Mouse (Mus musculus): ENCODE measurements around the gene Tbc1d9b. TPM values are rescaled to one million over a fixed set of nuclear protein-coding genes. Genes with fewer than 3 reads are reported as not detected.

The Tbc1d9b gene
- polyA plus RNA-seq, 1 experiment from 2014 or later = 29.4 TPM

DNA sequence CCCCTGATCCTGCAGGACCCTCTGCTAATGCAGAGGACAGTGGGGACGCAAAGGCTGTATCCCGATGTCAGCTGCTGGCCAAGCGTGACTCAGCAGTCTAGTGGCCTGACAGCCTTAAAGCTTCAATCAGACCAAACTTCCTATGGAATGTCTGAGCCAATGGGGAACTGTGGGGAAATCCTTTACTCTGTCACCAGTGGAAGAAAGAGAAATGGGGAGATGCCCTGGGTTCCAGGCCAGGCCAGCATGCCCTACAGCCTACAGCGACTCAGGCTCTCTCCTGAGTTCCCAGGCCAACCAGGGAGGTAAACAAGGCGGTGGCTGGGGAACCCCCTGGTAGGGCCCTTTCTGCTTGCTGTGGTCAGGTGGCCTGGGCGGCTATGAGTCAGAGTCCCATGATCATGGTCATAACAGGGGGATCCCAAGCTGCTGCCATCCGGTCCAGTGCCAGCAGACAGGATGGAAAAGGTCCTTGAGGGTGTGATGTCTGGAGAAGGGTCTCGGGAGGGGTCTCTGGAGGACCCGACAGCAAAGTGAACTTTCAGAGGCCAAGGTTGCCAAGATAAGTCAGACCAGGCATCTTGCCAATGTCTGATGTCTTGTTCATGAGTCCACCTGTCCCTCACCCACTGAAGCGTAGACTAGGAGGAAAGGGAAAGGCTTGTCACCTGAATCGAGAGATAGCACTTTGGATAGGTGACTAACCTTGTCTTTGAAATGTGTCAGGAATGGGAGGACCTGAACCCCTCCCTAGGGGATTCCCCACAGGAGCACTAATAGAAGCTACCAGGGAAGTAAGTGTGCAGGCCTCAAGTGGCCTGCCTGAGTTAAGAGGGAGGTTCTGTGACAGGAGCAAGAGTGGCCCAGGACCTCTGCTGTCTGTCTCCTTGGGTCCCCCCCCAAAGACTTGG is 81.9 kb downstream of the Tbc1d9b start:
- Histone ChIP-seq H3K36me3 (ENCODE audit: control insufficient read depth, insufficient read depth, low read length) (no peaks in the 10 kb centered on the region), H3K4me3 (ENCODE audit: low read depth, low read length) (no peak overlapping the region), H3K9me3 (ENCODE audit: control insufficient read depth, low read length) (no peaks in the 10 kb centered on the region), H3K4me1 (ENCODE audit: control insufficient read depth, insufficient read depth, low read length) (peaks cover 15% of the 10 kb centered on the region), H3K4me2 (ENCODE audit: low read depth, severe bottlenecking) (no peak overlapping the region), H3K27me3 (ENCODE audit: control insufficient read depth, insufficient read depth, low read length) (no peaks in the 10 kb centered on the region), H3K27ac (replicated peaks; ENCODE audit: low read depth, low read length) (no peak overlapping the region), H3K9ac (ENCODE audit: low read length) (no peak overlapping the region)
- WGBS = 66% methylated on average over 11 of the region's 11 CpGs
- no peak for ATAC-seq (ENCODE audit: insufficient number of reproducible peaks, low FRiP score, low TSS enrichment, low read depth)
- no peak for DNase-seq (ENCODE audit: low spot score)

DNA sequence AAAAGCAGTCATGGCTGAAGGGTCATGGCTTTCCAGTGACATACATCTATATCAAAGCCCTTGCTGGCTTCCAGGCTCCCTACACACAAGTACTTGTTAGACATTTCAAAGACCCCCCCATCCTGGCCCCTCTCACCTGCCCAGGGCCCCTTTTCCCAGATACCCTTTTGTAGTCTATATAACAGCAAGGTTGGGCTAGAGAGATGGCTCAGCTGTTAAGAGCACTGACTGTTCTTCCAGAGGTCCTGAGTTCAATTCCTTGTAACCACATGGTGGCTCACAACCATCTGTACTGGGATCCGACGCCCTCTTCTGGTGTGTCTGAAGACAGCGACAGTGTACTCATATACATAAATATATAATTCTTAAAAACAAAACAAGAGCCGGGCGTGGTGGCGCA is 83.4 kb downstream of the Tbc1d9b start:
- Histone ChIP-seq H3K27me3 (ENCODE audit: control insufficient read depth, insufficient read depth, low read length) (no peaks in the 10 kb centered on the region), H3K27ac (replicated peaks; ENCODE audit: low read depth, low read length) (no peak overlapping the region), H3K9me3 (ENCODE audit: control insufficient read depth, low read length) (no peaks in the 10 kb centered on the region), H3K9ac (ENCODE audit: low read length) (no peak overlapping the region), H3K36me3 (ENCODE audit: control insufficient read depth, insufficient read depth, low read length) (no peaks in the 10 kb centered on the region), H3K4me1 (ENCODE audit: control insufficient read depth, insufficient read depth, low read length) (peaks cover 15% of the 10 kb centered on the region), H3K4me2 (ENCODE audit: low read depth, severe bottlenecking) (no peak overlapping the region), H3K4me3 (ENCODE audit: low read depth, low read length) (no peak overlapping the region)
- ATAC-seq (ENCODE audit: insufficient number of reproducible peaks, low FRiP score, low TSS enrichment, low read depth) (no peak), DNase-seq (ENCODE audit: low spot score) (no peak)
- WGBS = 88% methylated on average over 6 of the region's 6 CpGs

DNA sequence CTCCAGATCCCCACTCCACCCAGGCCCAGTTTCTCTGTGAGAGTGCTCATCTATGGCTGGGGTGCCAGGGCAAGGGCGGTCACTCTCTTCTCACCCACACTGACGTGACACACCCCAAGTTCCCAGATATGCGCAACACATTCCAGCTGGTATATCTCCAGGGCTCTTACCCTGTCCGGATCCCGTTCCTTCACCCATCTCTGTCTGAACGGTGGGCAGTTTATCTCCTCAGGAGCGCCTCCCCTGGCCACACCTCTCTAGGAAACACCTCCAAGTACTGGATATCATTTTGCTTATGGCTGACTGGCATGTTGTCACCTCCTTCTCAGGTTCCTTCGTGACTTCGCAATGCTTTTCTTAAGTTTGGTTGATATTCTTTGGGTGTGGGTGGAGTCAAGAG is 84.4 kb downstream of the Tbc1d9b start:
- Histone ChIP-seq H3K4me3 (ENCODE audit: low read depth, low read length) (no peak overlapping the region), H3K9ac (ENCODE audit: low read length) (no peak overlapping the region), H3K36me3 (ENCODE audit: control insufficient read depth, insufficient read depth, low read length) (no peaks in the 10 kb centered on the region), H3K9me3 (ENCODE audit: control insufficient read depth, low read length) (no peaks in the 10 kb centered on the region), H3K4me2 (ENCODE audit: low read depth, severe bottlenecking) (no peak overlapping the region), H3K27ac (replicated peaks; ENCODE audit: low read depth, low read length) (no peak overlapping the region), H3K4me1 (ENCODE audit: control insufficient read depth, insufficient read depth, low read length) (peaks cover 15% of the 10 kb centered on the region), H3K27me3 (ENCODE audit: control insufficient read depth, insufficient read depth, low read length) (no peaks in the 10 kb centered on the region)
- no peak for ATAC-seq (ENCODE audit: insufficient number of reproducible peaks, low FRiP score, low TSS enrichment, low read depth)
- 17% methylated on average over 9 of the region's 9 CpGs for WGBS
- DNase-seq (ENCODE audit: low spot score) = no peak

DNA sequence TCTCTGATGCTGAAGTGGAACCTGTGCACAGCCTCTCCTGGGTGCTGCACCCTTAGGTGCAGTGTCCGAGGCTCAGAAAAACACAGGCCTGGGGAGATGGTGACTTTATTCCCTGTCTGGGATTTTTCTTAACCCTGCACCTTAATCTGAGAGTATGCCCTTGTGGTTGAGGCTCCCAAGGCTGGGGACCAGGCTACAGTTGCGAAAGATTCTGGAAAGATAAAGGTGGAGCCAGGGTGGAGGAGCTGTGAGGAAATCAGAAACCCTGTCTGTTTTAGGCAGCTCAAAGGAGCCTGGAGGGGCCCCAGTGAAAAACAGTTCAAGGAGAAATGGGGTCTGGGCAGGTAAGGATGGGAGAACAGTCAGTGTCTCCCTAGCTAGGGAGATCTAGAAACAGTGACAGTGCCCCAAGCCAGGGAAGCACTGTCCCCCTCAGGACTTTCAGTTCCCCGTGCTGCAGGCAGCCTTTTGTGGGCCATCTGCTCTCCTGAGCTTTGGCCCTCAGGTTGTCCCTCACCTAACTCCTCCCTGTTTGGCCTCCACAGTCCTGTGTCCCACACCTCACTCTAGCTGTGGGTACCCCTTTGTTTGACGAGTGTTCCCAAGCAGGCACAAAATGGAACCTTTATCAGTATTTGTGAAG is 85.6 kb downstream of the Tbc1d9b start:
- ATAC-seq (ENCODE audit: insufficient number of reproducible peaks, low FRiP score, low TSS enrichment, low read depth) (no peak), DNase-seq (ENCODE audit: low spot score) (no peak)
- WGBS = 68% methylated on average over 4 of the region's 4 CpGs

DNA sequence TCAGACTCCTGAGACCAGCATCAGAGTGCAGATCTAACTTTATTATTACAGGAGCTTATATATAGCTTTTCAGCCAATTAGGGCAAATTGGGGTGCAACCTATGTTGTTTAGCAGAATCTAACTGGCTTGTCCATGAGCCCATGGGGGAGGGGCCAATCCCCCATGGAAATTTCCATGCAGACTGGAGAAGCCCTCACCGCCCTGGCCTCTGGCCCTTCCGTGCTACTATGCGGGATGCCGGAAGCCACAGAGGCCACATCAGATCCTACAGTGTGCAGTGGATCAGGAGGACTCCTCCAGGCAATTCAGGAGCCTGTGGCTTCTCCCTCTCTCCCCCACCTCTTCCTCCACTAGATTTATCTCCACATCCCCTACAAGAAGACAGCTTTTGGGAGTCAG is 86.6 kb downstream of the Tbc1d9b start:
- ATAC-seq (ENCODE audit: insufficient number of reproducible peaks, low FRiP score, low TSS enrichment, low read depth) (no peak), DNase-seq (ENCODE audit: low spot score) (no peak)
- no peak overlapping the region for H3K9ac ChIP-seq (ENCODE audit: low read length)
- no peaks in the 10 kb centered on the region for H3K27me3 ChIP-seq (ENCODE audit: control insufficient read depth, insufficient read depth, low read length)
- H3K4me2 ChIP-seq (ENCODE audit: low read depth, severe bottlenecking) = no peak overlapping the region
- H3K4me1 ChIP-seq (ENCODE audit: control insufficient read depth, insufficient read depth, low read length) = peaks cover 15% of the 10 kb centered on the region
- no peaks in the 10 kb centered on the region for H3K9me3 ChIP-seq (ENCODE audit: control insufficient read depth, low read length)
- H3K27ac ChIP-seq (replicated peaks; ENCODE audit: low read depth, low read length) = no peak overlapping the region
- no peak overlapping the region for H3K4me3 ChIP-seq (ENCODE audit: low read depth, low read length)
- H3K36me3 ChIP-seq (ENCODE audit: control insufficient read depth, insufficient read depth, low read length) = no peaks in the 10 kb centered on the region
- 64% methylated on average over 4 of the region's 4 CpGs for WGBS

More for the DNA sequence above, 85.6 kb downstream of the Tbc1d9b start:
- no peak overlapping the region for H3K27ac ChIP-seq (replicated peaks; ENCODE audit: low read depth, low read length)
- H3K36me3 ChIP-seq (ENCODE audit: control insufficient read depth, insufficient read depth, low read length) = no peaks in the 10 kb centered on the region
- no peak overlapping the region for H3K4me3 ChIP-seq (ENCODE audit: low read depth, low read length)
- no peak overlapping the region for H3K9ac ChIP-seq (ENCODE audit: low read length)
- no peaks in the 10 kb centered on the region for H3K27me3 ChIP-seq (ENCODE audit: control insufficient read depth, insufficient read depth, low read length)
- H3K4me1 ChIP-seq (ENCODE audit: control insufficient read depth, insufficient read depth, low read length) = peaks cover 15% of the 10 kb centered on the region
- no peak overlapping the region for H3K4me2 ChIP-seq (ENCODE audit: low read depth, severe bottlenecking)
- no peaks in the 10 kb centered on the region for H3K9me3 ChIP-seq (ENCODE audit: control insufficient read depth, low read length)

DNA sequence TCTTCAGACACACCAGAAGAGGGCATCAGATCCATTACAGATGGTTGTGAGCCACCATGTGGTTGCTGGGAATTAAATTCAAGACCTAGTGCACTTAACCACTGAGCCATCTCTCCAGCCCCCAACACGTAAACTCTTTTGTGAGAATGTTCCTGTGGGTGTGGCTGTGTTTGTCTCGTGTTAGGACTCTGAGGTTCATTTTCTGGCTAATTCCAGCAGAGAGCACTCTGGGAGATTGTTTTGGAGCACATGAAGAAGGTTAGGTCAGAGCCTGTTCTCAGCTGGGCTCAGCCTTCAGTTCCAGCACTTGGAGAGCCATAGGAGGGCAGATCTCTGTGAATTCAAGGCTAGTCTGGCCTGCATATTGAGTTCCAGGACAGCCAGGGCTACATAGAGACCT is 88.6 kb downstream of the Tbc1d9b start:
- Histone ChIP-seq H3K27ac (replicated peaks; ENCODE audit: low read depth, low read length) (no peak overlapping the region), H3K27me3 (ENCODE audit: control insufficient read depth, insufficient read depth, low read length) (no peaks in the 10 kb centered on the region), H3K4me1 (ENCODE audit: control insufficient read depth, insufficient read depth, low read length) (peaks cover 26% of the 10 kb centered on the region), H3K9me3 (ENCODE audit: control insufficient read depth, low read length) (no peaks in the 10 kb centered on the region), H3K4me3 (ENCODE audit: low read depth, low read length) (no peak overlapping the region), H3K36me3 (ENCODE audit: control insufficient read depth, insufficient read depth, low read length) (no peaks in the 10 kb centered on the region), H3K4me2 (ENCODE audit: low read depth, severe bottlenecking) (no peak overlapping the region), H3K9ac (ENCODE audit: low read length) (no peak overlapping the region)
- DNase-seq (ENCODE audit: low spot score) = no peak
- no peak for ATAC-seq (ENCODE audit: insufficient number of reproducible peaks, low FRiP score, low TSS enrichment, low read depth)
- 52% methylated on average over 2 of the region's 2 CpGs for WGBS

Other genes with a start within 250 kb of the Tbc1d9b start
- 0.32 TPM in 1 of 2 replicates, not detected in the other for gene Rasgef1c, start 229.6 kb upstream of the Tbc1d9b start, polyA plus RNA-seq (2014; fragmentation: Nextera tagmentation; extraction: Ambion mirVana)
- gene Rnf130, start 106.0 kb upstream of the Tbc1d9b start, polyA plus RNA-seq (2014; fragmentation: Nextera tagmentation; extraction: Ambion mirVana) = 89.3 and 89.9 TPM in 2 replicates
- gene Mrnip, start 43.0 kb downstream of the Tbc1d9b start, polyA plus RNA-seq (2014; fragmentation: Nextera tagmentation; extraction: Ambion mirVana) = 29.8 and 30.9 TPM in 2 replicates
- gene Sqstm1, start 79.4 kb downstream of the Tbc1d9b start, polyA plus RNA-seq (2014; fragmentation: Nextera tagmentation; extraction: Ambion mirVana) = 133 and 136 TPM in 2 replicates
- 18.4 and 22.1 TPM in 2 replicates for gene Mgat4b, start 79.5 kb downstream of the Tbc1d9b start, polyA plus RNA-seq (2014; fragmentation: Nextera tagmentation; extraction: Ambion mirVana)
- 0.57 TPM in 1 of 2 replicates, not detected in the other for gene Ltc4s, start 107.2 kb downstream of the Tbc1d9b start, polyA plus RNA-seq (2014; fragmentation: Nextera tagmentation; extraction: Ambion mirVana)
- gene Maml1, start 160.9 kb downstream of the Tbc1d9b start, polyA plus RNA-seq (2014; fragmentation: Nextera tagmentation; extraction: Ambion mirVana) = 14.4 and 14.6 TPM in 2 replicates
- 242 and 250 TPM in 2 replicates for gene Canx, start 194.3 kb downstream of the Tbc1d9b start, polyA plus RNA-seq (2014; fragmentation: Nextera tagmentation; extraction: Ambion mirVana)
- gene Cby3, start 223.1 kb downstream of the Tbc1d9b start, polyA plus RNA-seq (2014; fragmentation: Nextera tagmentation; extraction: Ambion mirVana) = 0.28 TPM in 1 of 2 replicates, not detected in the other
- 809 and 820 TPM in 2 replicates for gene Hnrnph1, start 245.6 kb downstream of the Tbc1d9b start, polyA plus RNA-seq (2014; fragmentation: Nextera tagmentation; extraction: Ambion mirVana)